Mouse (Mus musculus) cerebellum, postnatal 4 days (tissue): ENCODE measurements around the gene Smc2.
"Not testable (repeated sequence)": the region's sequence is repeated elsewhere in the genome, so short reads cannot be mapped to it uniquely, and the experiment has no call there.

Source experiments
- DNase-seq, 2 experiments: peaks; one replicate each; pipeline ENCODE4 v3.0.0; 2022; ENCODE audit warnings: low spot score in 2 of 2, mixed read lengths in 1 of 2

Gene Smc2

GRCm38 (mm10) chr4:52438886-52439664, at the start of gene Smc2:
Smc2 (plus strand) TSS chr4:52439243.
- peak; percentile 60 to 91 for DNase-seq

- DNase-seq, result no peak
Observed at GRCm38 (mm10) chr4:52411587-52411986, 27.5 kb upstream of the Smc2 start.

- no peak for DNase-seq
Observed at GRCm38 (mm10) chr4:52423653-52424052, 15.4 kb upstream of the Smc2 start.

GRCm38 (mm10) chr4:52429310-52430198, 9.5 kb upstream of the Smc2 start:
- DNase-seq, result no peak

- not testable (repeated sequence) for DNase-seq
Observed at GRCm38 (mm10) chr4:52435551-52435950, 3.5 kb upstream of the Smc2 start.

GRCm38 (mm10) chr4:52438371-52438885, 615 bp upstream of the Smc2 start:
- no peak for DNase-seq

- no peak for DNase-seq
Observed at GRCm38 (mm10) chr4:52459726-52460125, 20.7 kb downstream of the Smc2 start.

GRCm38 (mm10) chr4:52461321-52461720, 22.3 kb downstream of the Smc2 start:
- DNase-seq, result no peak

GRCm38 (mm10) chr4:52473431-52473830, 34.4 kb downstream of the Smc2 start:
- DNase-seq, result no peak

- DNase-seq, result no peak
Observed at GRCm38 (mm10) chr4:52487486-52487885, 48.4 kb downstream of the Smc2 start.

- DNase-seq, result not testable (repeated sequence)
Observed at GRCm38 (mm10) chr4:52497144-52497543, 58.1 kb downstream of the Smc2 start, which contains the start of gene Vma21-ps. Vma21-ps (minus strand) TSS chr4:52497244.

- no peak for DNase-seq
Observed at GRCm38 (mm10) chr4:52517580-52517979, 78.5 kb downstream of the Smc2 start.

GRCm38 (mm10) chr4:52519301-52519700, 80.3 kb downstream of the Smc2 start:
- no peak for DNase-seq

GRCm38 (mm10) chr4:52526464-52526863, 87.4 kb downstream of the Smc2 start:
- no peak for DNase-seq

GRCm38 (mm10) chr4:52530636-52531035, 91.6 kb downstream of the Smc2 start:
- DNase-seq, result no peak
